Mouse (Mus musculus): ENCODE results near the gene Selenop.

Gene Selenop

GRCm38 (mm10) chr15:3270646-3271077, 2.3 kb downstream of the Selenop start:
- peak; percentile 64 for DNase-seq (ENCODE audit: low spot score)

- DNase-seq (ENCODE audit: low spot score) = no peak
These were observed 2.9 kb downstream of the Selenop start for GRCm38 (mm10) chr15:3271216-3271615.

- no peak for DNase-seq (ENCODE audit: low spot score)
These were observed 4.8 kb downstream of the Selenop start for GRCm38 (mm10) chr15:3273191-3273590.

GRCm38 (mm10) chr15:3277391-3277790, 9.0 kb downstream of the Selenop start:
- DNase-seq (ENCODE audit: low spot score) = no peak

- DNase-seq (ENCODE audit: low spot score) = no peak
These were observed 10.9 kb downstream of the Selenop start for GRCm38 (mm10) chr15:3279242-3279641.

- DNase-seq (ENCODE audit: low spot score) = no peak
These were observed 12.9 kb downstream of the Selenop start for GRCm38 (mm10) chr15:3281216-3281615.

- DNase-seq (ENCODE audit: low spot score) = no peak
These were observed 13.4 kb downstream of the Selenop start for GRCm38 (mm10) chr15:3281737-3282136.

- DNase-seq (ENCODE audit: low spot score) = no peak
These were observed 17.7 kb downstream of the Selenop start for GRCm38 (mm10) chr15:3286032-3286431.

- DNase-seq (ENCODE audit: low spot score) = no peak
These were observed 22.1 kb downstream of the Selenop start for GRCm38 (mm10) chr15:3290435-3290834.

- DNase-seq (ENCODE audit: low spot score) = no peak
These were observed 25.1 kb downstream of the Selenop start for GRCm38 (mm10) chr15:3293477-3293876.

- no peak for DNase-seq (ENCODE audit: low spot score)
These were observed 27.6 kb downstream of the Selenop start for GRCm38 (mm10) chr15:3295986-3296385.

GRCm38 (mm10) chr15:3297615-3298014, 29.3 kb downstream of the Selenop start:
- DNase-seq (ENCODE audit: low spot score) = no peak

GRCm38 (mm10) chr15:3300361-3301100, 32.2 kb downstream of the Selenop start:
- no peak for DNase-seq (ENCODE audit: low spot score)

GRCm38 (mm10) chr15:3303426-3303825, 35.1 kb downstream of the Selenop start, which contains the start of gene Ccdc152:
Gene Ccdc152 (minus strand): TSS chr15:3303526.
- no peak for DNase-seq (ENCODE audit: low spot score)

GRCm38 (mm10) chr15:3309856-3310255, 41.5 kb downstream of the Selenop start:
- DNase-seq (ENCODE audit: low spot score) = no peak

- DNase-seq (ENCODE audit: low spot score) = no peak
These were observed 44.6 kb downstream of the Selenop start for GRCm38 (mm10) chr15:3312937-3313336.

GRCm38 (mm10) chr15:3316617-3317016, 48.3 kb downstream of the Selenop start:
- DNase-seq (ENCODE audit: low spot score) = no peak

- DNase-seq (ENCODE audit: low spot score) = no peak
These were observed 51.6 kb downstream of the Selenop start for GRCm38 (mm10) chr15:3319929-3320328.

- no peak for DNase-seq (ENCODE audit: low spot score)
These were observed 54.7 kb downstream of the Selenop start for GRCm38 (mm10) chr15:3323041-3323440.
